8 mouse cellular contexts compared by ENCODE assay signal in the genomic region with DNA sequence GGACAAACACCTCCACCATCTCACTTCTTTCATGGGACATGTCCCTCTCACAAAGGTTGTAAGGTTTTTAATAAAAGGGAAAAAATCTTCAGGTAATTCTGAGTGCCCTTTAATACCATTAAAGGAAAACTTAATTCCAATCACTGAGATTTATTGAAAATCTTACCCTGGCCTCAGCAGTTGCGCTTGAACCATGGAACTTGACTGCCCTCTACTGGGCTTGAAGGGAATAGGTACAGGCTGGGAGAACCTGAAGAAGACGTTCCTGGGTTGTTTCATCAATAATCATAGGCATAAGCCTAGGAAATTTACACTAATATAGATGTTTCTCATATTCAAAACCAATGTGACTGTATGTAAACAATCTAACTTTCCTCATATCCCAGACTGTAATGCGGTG.
DNase-seq lines count a peak whose midpoint lies in the region; ATAC-seq lines count a peak whose summit lies in the region.

No protein-coding gene starts in this region.

- 0 out of 2 replicates have a peak, but pooled peaks cover 3% of the 10 kb centered on the region for H3K4me1 ChIP-seq in kidney, embryonic 14.5 days (ENCODE audit: control insufficient read depth, insufficient read depth, low read length)
- no peaks in the 10 kb centered on the region for H3K4me1 ChIP-seq in embryonic facial prominence, embryonic 11.5 days (ENCODE audit: control insufficient read depth, insufficient read depth, low read length)
- peaks cover 8% of the 10 kb centered on the region; the same call in 1 of the 2 replicates for H3K4me1 ChIP-seq in hindbrain, embryonic 14.5 days (replicated peaks; ENCODE audit: control insufficient read depth, insufficient read depth, low read length)
- H3K4me1 ChIP-seq in neural tube, embryonic 12.5 days: peaks cover 7% of the 10 kb centered on the region

- no peak overlapping the region for H3K4me3 ChIP-seq in kidney, embryonic 14.5 days (ENCODE audit: low read length)
- H3K4me3 ChIP-seq in embryonic facial prominence, embryonic 11.5 days (ENCODE audit: low read depth, low read length): no peak overlapping the region
- H3K4me3 ChIP-seq in hindbrain, embryonic 14.5 days (replicated peaks; ENCODE audit: low read length): no peak overlapping the region
- no peak overlapping the region for H3K4me3 ChIP-seq in neural tube, embryonic 12.5 days

- intact Hi-C loops in left cerebral cortex, postnatal 25 days (cut with DNase I): loop anchor here (5.0 to 10.0 kb wide), 4 partner anchors 368 to 1520 kb away; no protein-coding TSS in a partner anchor

- no peak overlapping the region for H3K9ac ChIP-seq in kidney, embryonic 14.5 days (ENCODE audit: low read depth, low read length)
- no peak overlapping the region for H3K9ac ChIP-seq in embryonic facial prominence, embryonic 11.5 days (replicated peaks; ENCODE audit: low read length)
- no peak overlapping the region for H3K9ac ChIP-seq in hindbrain, embryonic 14.5 days
- no peak overlapping the region for H3K9ac ChIP-seq in neural tube, embryonic 12.5 days

- WGBS in kidney, embryonic 14.5 days: 15% methylated on average over 3 of the region's 3 CpGs
- WGBS in embryonic facial prominence, embryonic 11.5 days: 15% methylated on average over 3 of the region's 3 CpGs
- 19% methylated on average over 3 of the region's 3 CpGs for WGBS in hindbrain, embryonic 14.5 days
- 14% methylated on average over 3 of the region's 3 CpGs for WGBS in neural tube, embryonic 12.5 days

- no peaks in the 10 kb centered on the region for H3K9me3 ChIP-seq in kidney, embryonic 14.5 days (ENCODE audit: control insufficient read depth, low read length)
- H3K9me3 ChIP-seq in embryonic facial prominence, embryonic 11.5 days (replicated peaks; ENCODE audit: control insufficient read depth, low read length): no peaks in the 10 kb centered on the region
- H3K9me3 ChIP-seq in hindbrain, embryonic 14.5 days (ENCODE audit: control insufficient read depth, low read length): no peaks in the 10 kb centered on the region
- no peaks in the 10 kb centered on the region for H3K9me3 ChIP-seq in neural tube, embryonic 12.5 days

- no peak for ATAC-seq in kidney, embryonic 14.5 days (ENCODE audit: low FRiP score, low TSS enrichment)
- ATAC-seq in embryonic facial prominence, embryonic 11.5 days (replicated peaks; ENCODE audit: insufficient number of reproducible peaks, low FRiP score, low TSS enrichment, low read depth): no peak
- ATAC-seq in hindbrain, embryonic 14.5 days (ENCODE audit: low FRiP score): no peak
- 0 out of 2 replicates have a peak, but pooled peaks have one; percentile 58 for ATAC-seq in neural tube, embryonic 12.5 days (ENCODE audit: low FRiP score, low read depth)

- H3K36me3 ChIP-seq in kidney, embryonic 14.5 days (ENCODE audit: control insufficient read depth, insufficient read depth, low read length): no peaks in the 10 kb centered on the region
- no peaks in the 10 kb centered on the region for H3K36me3 ChIP-seq in embryonic facial prominence, embryonic 11.5 days (replicated peaks; ENCODE audit: control insufficient read depth, insufficient read depth, low read depth, low read length)
- H3K36me3 ChIP-seq in hindbrain, embryonic 14.5 days (replicated peaks; ENCODE audit: control insufficient read depth, insufficient read depth): no peaks in the 10 kb centered on the region
- H3K36me3 ChIP-seq in neural tube, embryonic 12.5 days: no peaks in the 10 kb centered on the region

- H3K27me3 ChIP-seq in kidney, embryonic 14.5 days (ENCODE audit: control insufficient read depth, insufficient read depth, low read length): no peaks in the 10 kb centered on the region
- no peaks in the 10 kb centered on the region for H3K27me3 ChIP-seq in embryonic facial prominence, embryonic 11.5 days (ENCODE audit: control insufficient read depth, insufficient read depth, low read length)
- no peaks in the 10 kb centered on the region for H3K27me3 ChIP-seq in hindbrain, embryonic 14.5 days (ENCODE audit: control insufficient read depth, insufficient read depth, low read length)
- no peaks in the 10 kb centered on the region for H3K27me3 ChIP-seq in neural tube, embryonic 12.5 days (replicated peaks)

- H3K4me2 ChIP-seq in kidney, embryonic 14.5 days (replicated peaks; ENCODE audit: low read depth, low read length): no peak overlapping the region
- H3K4me2 ChIP-seq in embryonic facial prominence, embryonic 11.5 days (ENCODE audit: low read depth, low read length): no peak overlapping the region
- no peak overlapping the region for H3K4me2 ChIP-seq in hindbrain, embryonic 14.5 days (replicated peaks)
- H3K4me2 ChIP-seq in neural tube, embryonic 12.5 days (replicated peaks): no peak overlapping the region

- peak; percentile 7 for DNase-seq in kidney, adult 11 months
- DNase-seq in adrenal gland, adult 2 months: peak; percentile 54
- peak; percentile 78 for DNase-seq in embryonic facial prominence, embryonic 11.5 days (ENCODE audit: low spot score)
- DNase-seq in hindbrain, embryonic 14.5 days (ENCODE audit: low spot score): peak; percentile 91
- DNase-seq in left cerebral cortex, postnatal 25 days (ENCODE audit: low spot score in 2 of 2): peak; percentile 58 to 63
- no peak for DNase-seq in thymus, postnatal 25 days

- no peak overlapping the region for H3K27ac ChIP-seq in kidney, embryonic 14.5 days (ENCODE audit: low read depth, low read length)
- H3K27ac ChIP-seq in embryonic facial prominence, embryonic 11.5 days (replicated peaks; ENCODE audit: low read depth, low read length): no peak overlapping the region
- no peak overlapping the region for H3K27ac ChIP-seq in hindbrain, embryonic 14.5 days
- H3K27ac ChIP-seq in neural tube, embryonic 12.5 days: no peak overlapping the region
